Mouse (Mus musculus): ENCODE data around the gene Kif2a.

Kif2a gene
- long read RNA-seq, experiment 1, partial matches to known transcripts, result 2 of 5 reads
- long read RNA-seq, experiment 1, other reads (novel, unspliced or antisense), result 3 of 5 reads
- long read RNA-seq, experiment 2, partial matches to known transcripts, result 4 of 8 reads
- long read RNA-seq, experiment 2, other reads (novel, unspliced or antisense), result 4 of 8 reads

DNA sequence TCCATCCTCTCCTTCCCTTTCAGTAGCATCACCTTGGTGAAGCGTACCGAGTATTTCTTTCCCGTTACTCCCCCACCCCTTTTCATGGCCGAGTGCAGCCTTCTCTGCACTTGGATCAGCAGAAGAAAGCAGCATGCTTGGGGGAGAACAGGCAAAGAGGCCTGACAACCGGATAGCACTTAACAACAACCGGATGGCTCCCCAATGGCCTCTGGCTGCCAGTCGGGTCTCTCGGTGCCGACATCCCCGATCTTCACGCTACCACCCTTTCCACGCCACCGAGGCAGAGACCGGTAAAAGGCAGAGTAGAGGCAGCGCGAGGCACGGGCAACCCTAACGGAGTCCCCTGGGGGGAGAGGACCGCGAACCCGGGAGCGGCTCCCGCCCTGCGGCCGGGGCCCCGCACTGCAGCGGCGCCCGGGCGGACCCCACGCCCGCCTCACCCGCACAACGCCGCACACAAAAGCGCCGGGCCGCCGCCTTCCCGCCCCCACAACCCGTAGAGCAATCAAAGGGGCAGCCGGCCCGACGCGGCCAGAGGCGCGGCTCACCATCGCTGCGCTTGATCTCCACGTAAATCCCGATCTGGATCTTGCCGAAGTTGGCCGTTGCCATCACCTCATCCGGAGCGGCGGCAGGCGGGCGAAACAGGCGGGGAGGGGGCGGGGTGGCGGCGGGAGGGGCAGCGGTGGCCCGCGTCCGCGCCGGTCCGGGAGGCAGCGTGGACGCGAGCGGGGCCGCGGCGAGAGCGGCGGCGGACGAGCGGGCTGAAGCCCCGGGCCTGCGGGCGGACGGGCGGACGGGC is at the start of gene Kif2a:
Kif2a (minus strand) TSS at position 666 of the 805 bp plus-strand sequence.
- intact Hi-C loops (cut with DNase I), result loop anchor here (5.0 kb wide), 1 partner anchor 69 kb away; no protein-coding TSS in a partner anchor

GRCm38 (mm10) chr13:107069061-107069460 is 47.1 kb upstream of the Kif2a start:
- intact Hi-C loops (cut with DNase I), result no loop called here

DNA sequence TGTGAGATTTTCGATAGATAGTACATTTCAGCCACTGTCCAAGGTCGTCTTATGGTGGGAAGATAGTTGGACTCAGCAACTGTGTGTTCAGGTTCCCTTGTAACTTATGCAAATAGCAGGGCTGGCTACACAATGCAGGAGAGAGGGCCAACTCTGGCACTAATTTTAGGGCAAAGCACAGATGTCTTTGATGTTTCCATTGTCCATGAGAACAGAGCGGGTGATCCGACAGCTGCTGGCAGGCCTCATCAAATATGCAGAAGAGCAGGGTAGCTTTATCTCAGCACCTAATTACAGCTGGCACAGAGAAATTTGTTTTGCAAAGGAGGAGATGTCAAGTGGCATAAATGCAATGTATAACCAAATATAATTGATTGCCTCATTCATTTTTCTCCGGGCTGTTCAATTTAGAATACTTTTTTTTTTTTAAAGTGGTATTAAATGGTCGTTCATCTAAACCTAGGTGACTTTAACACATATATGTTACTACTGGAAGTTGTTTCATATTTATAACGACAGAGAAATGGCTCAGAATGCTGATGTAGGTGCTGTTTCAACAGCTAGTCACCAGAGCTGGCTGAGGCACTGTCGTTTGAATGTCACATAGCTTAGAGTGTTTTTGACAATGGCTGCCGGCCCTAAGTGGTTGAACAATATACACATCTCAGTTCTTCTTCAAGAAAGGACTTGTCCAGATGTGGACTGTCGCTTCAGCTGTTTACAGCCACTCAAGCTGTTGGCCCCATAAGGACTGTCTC is 43.4 kb upstream of the Kif2a start:
- intact Hi-C loops (cut with DNase I), result no loop called here

DNA sequence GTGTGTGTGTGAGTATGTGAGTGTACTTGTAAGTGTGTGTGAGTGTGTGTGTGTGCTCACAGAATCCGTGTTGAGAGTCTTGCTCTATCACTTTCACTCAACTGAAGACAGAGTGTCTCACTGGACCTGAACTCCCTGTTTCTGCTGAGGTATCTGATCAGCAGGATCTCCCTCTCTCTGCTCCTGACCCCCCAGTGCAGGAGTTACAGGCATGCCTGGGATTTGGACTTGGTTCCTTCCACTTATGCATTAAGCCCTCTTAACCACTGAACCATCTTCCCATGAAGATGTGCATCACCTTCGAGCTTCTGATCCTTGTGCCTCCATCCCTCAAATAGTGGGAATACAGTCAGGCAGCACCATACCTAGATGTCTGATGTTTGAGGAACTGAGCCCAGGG is 42.3 kb upstream of the Kif2a start:
- intact Hi-C loops (cut with DNase I), result loop anchor here (5.0 kb wide), 1 partner anchor 38 kb away; no protein-coding TSS in a partner anchor

DNA sequence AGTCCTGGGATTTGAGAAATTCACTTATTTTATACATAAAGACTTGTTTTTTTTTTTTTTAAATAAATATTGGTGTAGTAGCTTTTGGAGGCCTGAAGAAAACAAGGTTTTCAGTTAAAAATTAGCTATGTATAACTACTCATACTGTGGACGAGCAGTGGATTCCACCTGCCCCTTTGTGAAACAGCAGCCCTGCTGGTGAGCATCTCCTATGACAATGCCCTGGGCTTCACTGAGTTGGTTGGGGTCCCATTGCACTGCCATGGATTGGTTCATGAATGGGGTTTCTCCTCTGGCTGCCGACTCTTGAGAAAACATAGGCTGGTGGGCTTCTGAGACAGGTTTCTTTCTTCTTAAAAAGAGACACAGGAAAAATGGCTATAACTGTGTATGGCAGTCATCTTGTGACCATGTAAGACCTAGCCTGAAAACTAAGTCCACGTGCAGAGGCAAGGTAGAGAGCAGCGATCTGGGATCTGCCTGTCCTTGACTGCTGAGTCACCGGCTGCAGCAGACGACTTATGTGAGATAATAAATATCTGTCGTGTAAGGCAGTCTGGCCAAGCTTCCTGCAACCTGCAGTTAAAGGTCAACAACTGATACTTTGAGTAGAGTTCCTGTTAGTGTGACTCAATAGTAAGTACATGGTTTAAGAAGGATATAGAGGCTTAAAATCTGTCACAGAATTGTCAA is 41.3 kb upstream of the Kif2a start:
- intact Hi-C loops (cut with DNase I), result loop anchor here (5.0 kb wide), 1 partner anchor 39 kb away; no protein-coding TSS in a partner anchor

DNA sequence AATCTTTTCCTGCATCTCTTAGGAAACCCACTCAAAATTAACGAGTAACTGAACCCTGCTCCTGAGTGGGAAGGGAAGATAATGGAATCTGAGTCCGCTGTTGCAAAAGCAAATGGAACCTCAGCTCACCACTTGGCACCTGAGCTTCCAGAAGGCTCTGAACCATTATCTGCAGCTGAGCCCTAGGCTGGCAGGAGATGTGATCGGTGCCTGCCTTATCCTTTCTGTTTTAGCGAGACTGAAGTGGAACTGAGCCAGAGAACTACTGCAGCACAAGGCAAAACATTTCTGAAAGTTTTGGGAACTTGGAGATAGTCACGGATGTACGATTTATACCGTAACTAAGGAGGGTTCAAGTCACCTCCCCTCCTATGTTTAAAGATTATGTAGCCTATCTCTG is 38.2 kb upstream of the Kif2a start:
- intact Hi-C loops (cut with DNase I), result loop anchor here (5.0 kb wide), 1 partner anchor 42 kb away; no protein-coding TSS in a partner anchor

GRCm38 (mm10) chr13:107059460-107059859 is 37.5 kb upstream of the Kif2a start:
- intact Hi-C loops (cut with DNase I), result no loop called here

DNA sequence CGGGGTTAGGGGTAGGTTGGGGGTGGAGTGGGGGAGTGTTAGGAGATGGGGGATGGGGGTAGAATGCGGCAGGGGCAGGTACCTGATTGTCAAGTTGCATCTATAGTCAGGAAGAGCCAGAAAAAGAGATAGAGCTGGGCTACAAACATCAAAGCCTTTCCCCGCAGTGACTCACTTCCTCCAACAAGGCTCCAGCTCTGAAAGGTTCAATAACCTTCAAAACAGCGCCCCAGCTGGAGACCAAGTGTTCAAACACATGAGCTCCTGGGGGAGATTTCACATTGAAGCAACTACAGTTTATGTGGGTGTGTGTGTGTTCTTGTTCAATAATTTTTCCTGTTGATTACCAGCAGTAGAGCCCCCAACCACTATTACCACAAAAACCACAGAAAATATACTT is 34.4 kb upstream of the Kif2a start:
- intact Hi-C loops (cut with DNase I), result no loop called here

DNA sequence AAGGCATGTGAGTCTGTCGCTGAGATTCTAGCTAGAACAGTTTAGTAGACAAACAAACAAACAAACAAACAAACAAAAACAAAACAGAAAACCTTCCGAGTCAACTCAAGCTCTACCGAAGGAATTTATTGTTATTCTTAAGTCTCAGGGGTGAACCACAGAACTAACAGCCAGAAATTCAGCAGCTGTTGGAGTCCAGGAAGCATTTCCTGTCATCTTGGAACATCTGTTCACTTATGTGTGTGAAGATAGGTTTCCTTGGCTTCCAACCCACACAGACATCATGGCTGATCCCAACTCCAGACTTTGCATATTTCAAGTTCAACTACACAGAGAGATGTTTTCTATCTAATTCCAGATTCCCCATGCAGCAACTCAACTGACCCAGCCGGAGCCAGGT is 32.6 kb upstream of the Kif2a start:
- intact Hi-C loops (cut with DNase I), result no loop called here

GRCm38 (mm10) chr13:107051342-107051741 is 29.4 kb upstream of the Kif2a start:
- intact Hi-C loops (cut with DNase I), result no loop called here

GRCm38 (mm10) chr13:107044229-107044628 is 22.3 kb upstream of the Kif2a start:
- intact Hi-C loops (cut with DNase I), result no loop called here

DNA sequence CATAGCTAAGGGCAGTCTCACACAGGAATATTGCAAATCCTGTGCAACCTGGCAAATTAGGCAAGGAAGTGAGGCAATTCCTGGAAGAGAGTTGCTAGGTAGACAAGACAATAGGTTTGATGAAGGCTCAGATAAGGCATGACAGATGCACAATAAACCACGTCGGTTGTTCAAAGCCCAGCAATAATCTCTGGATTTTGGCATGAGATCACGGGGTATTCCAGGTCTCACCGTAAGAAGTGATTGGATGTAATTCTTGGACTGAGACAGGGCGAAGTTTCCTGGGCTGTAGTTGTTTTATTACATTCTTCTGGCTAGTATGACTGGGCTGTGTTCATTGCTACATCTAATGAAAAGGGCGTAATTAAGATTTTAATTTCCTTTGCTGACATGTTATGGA is 20.6 kb upstream of the Kif2a start:
- intact Hi-C loops (cut with DNase I), result no loop called here

- intact Hi-C loops (cut with DNase I), result no loop called here
Measured at GRCm38 (mm10) chr13:107039493-107039892, 17.6 kb upstream of the Kif2a start.

GRCm38 (mm10) chr13:107038346-107038745 is 16.4 kb upstream of the Kif2a start:
- intact Hi-C loops (cut with DNase I), result no loop called here

DNA sequence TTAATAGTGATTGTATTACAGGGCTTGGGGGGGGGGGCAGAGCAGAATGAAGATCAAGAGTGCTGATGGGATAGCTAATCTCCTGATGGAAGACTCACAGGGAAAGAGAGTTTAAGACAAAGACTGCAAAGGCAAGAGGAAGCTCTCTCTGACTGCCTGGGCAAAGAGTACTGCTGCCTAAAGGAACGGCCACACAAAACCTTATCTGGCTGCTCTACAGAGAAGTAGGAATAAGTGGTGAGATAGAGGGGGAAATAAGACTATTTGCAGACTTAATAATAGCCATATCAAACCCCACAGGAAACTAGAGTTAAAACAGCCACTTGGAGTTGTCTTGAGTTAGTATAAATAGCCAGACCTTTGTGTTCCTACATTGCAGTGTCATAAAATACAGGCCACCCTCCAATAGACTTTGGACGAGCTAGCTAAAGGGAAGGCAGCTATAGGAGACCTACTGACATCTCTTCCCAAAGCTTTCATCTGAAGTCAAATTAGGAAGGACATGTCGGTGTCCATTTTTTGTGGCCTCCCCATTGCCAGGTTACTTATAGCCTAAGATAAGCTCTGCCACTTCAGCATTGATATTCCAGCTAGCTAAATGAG is 13.7 kb upstream of the Kif2a start:
- intact Hi-C loops (cut with DNase I), result no loop called here

- intact Hi-C loops (cut with DNase I), result no loop called here
Measured at GRCm38 (mm10) chr13:107035078-107035477, 13.2 kb upstream of the Kif2a start.

DNA sequence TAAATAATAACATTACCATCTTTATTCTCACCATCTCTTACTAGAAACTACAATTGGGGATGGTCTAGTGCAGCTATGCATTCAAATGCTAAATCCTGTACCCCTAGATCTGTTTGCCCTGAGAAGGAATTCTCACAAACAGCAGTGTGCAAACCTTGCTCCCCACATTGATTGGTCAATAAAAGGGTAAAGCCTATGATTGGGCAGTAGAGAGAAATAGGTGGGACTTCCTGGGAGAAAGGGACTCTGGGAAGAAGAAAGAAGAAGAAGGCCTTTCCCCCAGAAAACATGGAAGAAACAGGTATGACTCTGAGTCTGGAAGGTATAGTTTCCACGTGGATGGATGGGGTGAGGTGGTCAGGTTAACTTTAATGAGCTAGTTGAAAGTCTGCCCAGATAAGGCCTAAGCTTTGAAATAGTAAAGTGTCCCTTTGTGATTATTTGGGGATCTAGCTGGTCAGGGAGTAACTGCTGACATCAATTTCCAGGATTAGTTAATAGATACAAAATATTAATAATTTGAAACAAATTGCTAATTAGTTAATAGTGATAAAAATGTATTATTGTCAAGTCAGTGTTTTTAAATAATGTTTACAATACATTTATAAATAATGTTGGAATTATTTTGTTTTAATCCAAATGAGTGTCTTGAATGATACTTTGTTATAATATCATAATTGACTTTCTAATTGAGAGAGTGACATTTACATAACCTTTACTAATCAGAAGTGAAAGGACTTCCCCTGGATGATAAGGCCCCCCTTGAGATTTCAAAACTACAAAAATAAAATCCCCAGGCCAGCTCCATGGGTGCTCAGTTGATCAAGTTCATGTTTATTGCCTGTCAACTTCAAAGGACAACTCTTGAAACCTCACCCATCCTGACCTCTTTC is 12.3 kb upstream of the Kif2a start:
- intact Hi-C loops (cut with DNase I), result no loop called here

DNA sequence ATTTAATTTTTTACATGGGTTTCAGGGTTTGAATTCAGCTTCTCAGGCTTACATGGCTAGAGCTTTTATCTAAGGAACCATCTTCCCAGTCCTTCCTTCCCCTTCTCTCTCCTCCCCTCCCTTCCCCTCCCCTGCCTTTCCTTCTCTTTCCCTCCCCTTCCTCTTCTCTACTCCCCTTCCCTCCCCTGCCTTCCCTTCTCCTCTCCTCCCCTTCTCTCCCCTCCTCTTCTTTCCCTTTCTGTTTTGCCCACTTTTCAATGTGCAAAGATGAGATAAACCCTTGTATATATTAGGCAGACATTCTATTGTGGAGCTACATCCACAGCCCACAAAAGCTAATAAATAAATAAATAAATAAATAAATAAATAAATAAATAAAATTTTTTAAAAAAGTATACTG is 9.3 kb upstream of the Kif2a start:
- intact Hi-C loops (cut with DNase I), result no loop called here

- intact Hi-C loops (cut with DNase I), result no loop called here
Measured at GRCm38 (mm10) chr13:107027218-107027617, 5.3 kb upstream of the Kif2a start.

- intact Hi-C loops (cut with DNase I), result no loop called here
Measured at GRCm38 (mm10) chr13:107025663-107026062, 3.7 kb upstream of the Kif2a start.

All from adrenal gland (tissue).